Mouse (Mus musculus) frontal cortex, postnatal 25 days (tissue): ENCODE measurements at regions not wholly inside any gene's neighbourhood (a gene's known extent, or its start where the extent isn't known, plus 50 kb on each side); places are given as distances from the start of the nearest gene placed in this dataset.
A peak's percentile ranks its signal among the peaks of the same experiment; 100 is the strongest.

Source experiments
- DNase-seq, 2 experiments: peaks; one replicate each; pipeline ENCODE4 v3.0.0; 2022; ENCODE audit warnings: low spot score in 2 of 2

DNA sequence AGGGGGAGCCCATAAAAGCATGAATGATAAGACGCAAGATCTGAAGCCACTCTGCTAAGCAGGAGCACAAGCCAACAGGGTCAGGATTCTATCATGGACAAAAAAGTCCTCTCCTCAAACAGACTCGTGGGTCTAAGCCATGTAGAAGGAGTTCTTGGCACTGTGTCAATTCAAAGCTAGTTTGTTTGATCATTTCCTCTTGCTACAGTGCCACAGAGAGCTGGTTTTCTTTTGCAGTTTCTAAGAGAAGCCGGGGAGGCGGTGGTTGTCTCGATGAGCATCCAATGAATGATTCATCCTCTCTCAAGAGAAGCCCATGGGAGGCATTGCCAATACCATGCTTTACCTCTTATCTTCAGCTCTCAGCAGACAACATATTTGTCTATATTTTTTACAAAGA, 284.6 kb upstream of the Noct start:
- DNase-seq = no peak

DNA sequence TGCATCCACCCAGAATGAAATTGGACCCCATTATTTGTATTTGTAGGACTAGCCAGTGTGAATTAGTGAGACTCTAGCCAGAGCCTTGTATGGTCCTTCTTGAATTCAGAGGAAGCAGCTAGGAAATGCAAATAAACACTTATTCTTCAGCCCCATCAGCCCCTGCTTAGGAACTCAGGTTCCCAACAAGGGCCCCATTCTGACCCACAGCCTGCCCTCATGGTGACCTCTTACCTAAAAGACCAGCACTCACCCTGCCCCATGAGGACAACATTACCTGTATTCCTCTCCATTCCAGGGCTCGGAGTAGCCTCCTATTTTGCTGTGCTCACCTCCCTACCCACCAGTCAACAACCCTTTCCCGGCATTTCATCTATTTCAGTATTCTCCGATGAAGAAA, 283.6 kb upstream of the Noct start:
- DNase-seq = no peak

GRCm38 (mm10) chr3:50953456-50953855, 270.8 kb upstream of the Noct start:
- no peak for DNase-seq

- DNase-seq = no peak
Observed at GRCm38 (mm10) chr3:50970386-50970785, 253.9 kb upstream of the Noct start.

GRCm38 (mm10) chr3:50973081-50973480, 251.2 kb upstream of the Noct start:
- DNase-seq = no peak

- no peak for DNase-seq
Observed at GRCm38 (mm10) chr3:50976141-50976780, 248.0 kb upstream of the Noct start.

- no peak for DNase-seq
Observed at GRCm38 (mm10) chr3:50976818-50977217, 247.4 kb upstream of the Noct start.

DNA sequence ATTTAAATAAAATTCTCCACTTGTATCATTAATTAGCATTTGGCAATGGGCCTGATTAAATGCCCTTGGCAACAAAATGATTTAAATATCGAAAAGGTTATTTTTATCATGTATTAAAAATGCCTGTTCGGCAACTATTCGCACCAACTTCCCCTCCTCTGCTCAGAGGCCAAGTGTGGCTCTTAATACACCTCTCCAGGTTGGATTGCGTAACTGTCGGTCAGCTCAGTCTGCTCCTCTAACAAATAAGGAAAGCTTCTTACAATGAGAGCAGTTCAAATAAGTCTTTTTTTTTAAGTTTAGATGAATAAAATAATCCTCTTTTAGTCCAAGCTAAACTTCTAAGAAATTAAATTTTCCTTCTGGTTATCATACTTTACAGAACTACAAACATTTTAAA, 245.6 kb upstream of the Noct start:
- no peak for DNase-seq

DNA sequence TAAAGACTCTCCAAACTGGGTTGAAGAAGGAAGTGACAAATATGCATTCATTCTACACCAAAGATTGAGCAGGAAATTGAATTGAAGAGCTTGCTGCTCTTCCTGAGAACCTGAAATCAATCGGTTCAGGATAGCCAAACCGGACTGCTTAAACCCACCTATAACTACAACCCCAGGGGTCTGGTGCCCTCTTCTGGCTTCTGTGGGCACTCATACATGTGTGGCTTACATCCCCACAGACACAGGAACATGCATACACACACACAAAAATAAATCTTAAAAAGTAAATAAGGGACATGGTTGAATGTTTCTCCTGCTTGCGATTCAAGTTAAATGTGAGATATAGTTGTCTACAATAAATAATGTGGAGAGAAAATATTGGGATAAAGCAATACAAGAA, 244.7 kb upstream of the Noct start:
- DNase-seq = no peak

DNA sequence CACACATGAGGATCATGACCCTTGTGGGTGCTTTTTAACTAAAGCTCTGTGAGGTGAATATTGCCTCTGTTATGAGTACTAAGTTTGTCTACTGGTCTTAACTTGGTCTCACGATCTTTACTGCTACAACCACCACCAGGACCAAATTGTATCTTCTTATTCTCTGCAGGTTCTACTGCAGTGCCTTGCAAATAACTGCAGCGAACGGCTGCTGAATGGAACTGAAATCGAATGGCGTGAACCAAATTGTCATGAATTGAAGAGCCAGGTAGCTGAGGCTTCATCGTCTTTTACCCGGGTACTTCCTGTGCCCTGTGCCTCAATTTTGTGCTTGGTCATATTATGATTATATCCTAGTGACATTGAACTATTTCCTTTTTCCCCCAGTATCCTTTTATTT, 242.5 kb upstream of the Noct start:
- DNase-seq = no peak

- DNase-seq = no peak
Observed at GRCm38 (mm10) chr3:50982649-50983048, 241.6 kb upstream of the Noct start.

- no peak for DNase-seq
Observed at GRCm38 (mm10) chr3:50983126-50983525, 241.1 kb upstream of the Noct start.

DNA sequence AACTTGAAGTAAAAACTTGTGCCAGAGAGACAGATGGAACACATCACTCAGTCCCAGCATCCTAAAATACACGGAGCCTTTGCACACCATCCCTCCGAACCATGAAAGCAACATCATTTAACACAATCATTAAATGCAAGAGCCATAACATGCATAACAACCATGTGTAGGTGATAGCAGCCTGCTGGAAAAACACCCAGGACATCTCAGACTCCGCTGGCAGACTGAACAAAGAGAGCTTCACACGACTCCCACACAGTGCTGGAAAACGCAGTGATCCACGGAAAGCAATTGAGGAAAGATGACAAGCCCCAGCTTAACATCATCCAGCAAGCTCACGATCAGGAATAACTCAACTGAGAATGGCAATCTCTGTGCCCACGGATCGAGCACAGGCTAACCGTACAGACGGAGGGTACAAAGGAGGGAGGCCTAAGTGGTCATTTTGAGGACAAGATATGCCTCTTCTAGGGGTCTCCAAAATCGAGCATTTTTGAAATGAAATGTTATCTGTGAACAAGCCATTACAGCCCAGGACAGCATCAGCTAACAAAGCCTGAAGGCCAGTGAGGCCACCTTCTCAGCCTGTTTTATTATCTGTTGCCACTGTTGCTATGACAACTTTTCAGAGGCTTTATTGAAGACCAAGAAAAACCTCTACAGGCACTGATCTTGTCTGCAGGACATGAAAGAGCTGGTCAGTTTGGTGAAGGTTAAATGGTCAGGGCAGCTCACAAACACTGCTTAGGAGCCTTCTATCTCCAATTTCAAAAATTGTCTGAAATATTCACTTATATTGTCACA, 240.1 kb upstream of the Noct start:
- DNase-seq = peak; percentile 39 to 40

GRCm38 (mm10) chr3:50987821-50988220, 236.4 kb upstream of the Noct start:
- no peak for DNase-seq

- no peak for DNase-seq
Observed at GRCm38 (mm10) chr3:50990810-50991209, 233.4 kb upstream of the Noct start.

- no peak for DNase-seq
Observed at GRCm38 (mm10) chr3:50992581-50993313, 231.5 kb upstream of the Noct start.

DNA sequence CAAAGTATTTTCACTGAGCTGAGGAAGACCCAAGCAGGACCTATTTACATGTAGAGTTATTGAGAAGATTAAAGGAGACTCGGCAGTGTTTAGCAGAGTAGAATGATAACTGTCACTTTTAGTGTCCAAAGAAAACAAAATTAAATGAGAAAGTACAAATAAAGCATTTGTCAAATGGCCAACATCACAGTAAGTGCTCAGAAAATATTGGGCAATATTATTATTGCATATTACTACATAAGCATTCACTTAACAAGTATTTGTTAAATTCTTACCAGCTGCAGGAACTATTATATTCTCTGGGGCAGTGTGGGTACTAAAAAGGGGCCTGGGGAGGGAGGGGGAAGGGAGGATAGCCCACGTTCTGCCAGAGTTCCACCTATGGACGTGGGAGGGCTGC, 224.5 kb upstream of the Noct start:
- no peak for DNase-seq

- DNase-seq = no peak
Observed at GRCm38 (mm10) chr3:51000938-51001337, 223.3 kb upstream of the Noct start.

DNA sequence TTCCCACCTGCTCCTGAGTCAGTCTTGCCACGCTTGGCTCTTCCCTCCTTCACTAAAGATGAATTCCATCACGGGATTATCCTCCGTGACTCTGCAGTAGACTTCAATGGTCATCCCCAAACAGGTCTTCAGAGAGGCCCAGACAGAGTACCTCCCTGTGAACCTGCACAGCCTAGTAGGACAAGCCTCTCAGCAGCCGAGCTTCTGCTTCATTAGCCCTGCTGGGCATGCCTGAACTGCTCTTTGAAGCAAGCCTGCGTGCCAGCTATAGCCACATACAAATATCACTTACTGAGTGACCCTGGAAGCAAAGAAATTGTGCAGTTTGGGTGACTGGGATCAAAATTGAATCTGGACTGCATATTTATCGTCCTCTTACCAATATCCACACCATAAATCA, 221.6 kb upstream of the Noct start:
- no peak for DNase-seq

DNA sequence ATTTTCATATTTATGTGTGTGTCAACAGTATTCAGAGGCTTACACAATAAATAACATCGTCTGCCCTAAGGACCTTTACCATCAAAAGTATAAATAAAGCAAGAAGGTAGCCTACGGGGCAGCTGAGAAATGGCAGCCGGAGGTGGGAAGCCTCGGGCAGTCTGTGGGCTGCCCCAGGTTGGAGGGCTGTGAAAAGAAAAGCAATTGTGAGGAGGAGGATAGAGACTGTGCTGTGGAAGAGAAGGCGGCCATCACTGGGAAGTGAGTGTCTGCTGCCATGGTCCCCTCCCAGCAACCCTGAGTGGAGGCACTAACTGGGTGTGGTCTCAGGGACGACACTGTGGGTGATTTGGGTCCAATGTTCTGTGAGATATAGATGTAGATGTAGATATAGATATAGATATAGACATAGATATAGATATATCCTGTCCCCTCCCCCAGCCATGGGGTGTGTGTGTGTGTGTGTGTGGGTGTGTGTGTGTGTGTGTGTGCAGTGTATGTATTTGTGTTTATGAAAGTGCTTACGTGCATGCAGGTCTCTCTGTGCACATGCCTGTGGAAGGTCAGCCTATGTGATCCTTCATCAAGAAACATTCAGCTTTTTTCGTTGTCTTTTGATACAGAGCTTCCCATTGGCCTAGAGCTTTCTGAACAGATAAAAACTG, 220.6 kb upstream of the Noct start:
- DNase-seq = no peak

DNA sequence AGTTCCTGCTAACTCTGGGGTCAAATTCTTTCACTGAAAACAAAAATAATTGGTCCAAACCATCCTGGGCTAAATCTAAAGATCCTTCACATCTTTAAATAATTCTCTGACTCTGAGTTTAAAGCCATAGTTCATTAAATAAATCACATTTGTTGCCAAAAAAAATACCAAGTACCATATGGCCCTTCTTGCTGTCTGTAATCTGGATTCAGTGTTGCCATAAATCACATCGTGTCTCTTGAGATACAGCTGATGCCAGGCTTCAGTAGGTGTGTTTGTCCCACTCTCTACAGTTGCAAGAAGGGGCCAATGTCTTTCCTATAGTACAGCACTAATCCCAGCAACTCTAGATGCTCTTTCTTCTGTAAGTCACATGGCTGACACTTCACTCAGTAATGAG, 220.0 kb upstream of the Noct start:
- DNase-seq = no peak

GRCm38 (mm10) chr3:51009098-51009497, 215.1 kb upstream of the Noct start:
- no peak for DNase-seq
